Mouse (Mus musculus) stomach, postnatal 0 days (tissue): ENCODE measurements at regions not wholly inside any gene's neighbourhood (a gene's known extent, or its start where the extent isn't known, plus 50 kb on each side); places are given as distances from the start of the nearest gene placed in this dataset.

Experiments used
- CTCF ChIP-seq: IDR thresholded peaks from 2 replicates; pipeline ENCODE4 v1.5.1; 2016; ENCODE audit warnings: antibody characterized with exemption, low read depth, mild to moderate bottlenecking, moderate library complexity
- EP300 ChIP-seq: optimal IDR thresholded peaks from 2 replicates; pipeline ENCODE3; 2016; ENCODE audit warnings: antibody characterized with exemption

DNA sequence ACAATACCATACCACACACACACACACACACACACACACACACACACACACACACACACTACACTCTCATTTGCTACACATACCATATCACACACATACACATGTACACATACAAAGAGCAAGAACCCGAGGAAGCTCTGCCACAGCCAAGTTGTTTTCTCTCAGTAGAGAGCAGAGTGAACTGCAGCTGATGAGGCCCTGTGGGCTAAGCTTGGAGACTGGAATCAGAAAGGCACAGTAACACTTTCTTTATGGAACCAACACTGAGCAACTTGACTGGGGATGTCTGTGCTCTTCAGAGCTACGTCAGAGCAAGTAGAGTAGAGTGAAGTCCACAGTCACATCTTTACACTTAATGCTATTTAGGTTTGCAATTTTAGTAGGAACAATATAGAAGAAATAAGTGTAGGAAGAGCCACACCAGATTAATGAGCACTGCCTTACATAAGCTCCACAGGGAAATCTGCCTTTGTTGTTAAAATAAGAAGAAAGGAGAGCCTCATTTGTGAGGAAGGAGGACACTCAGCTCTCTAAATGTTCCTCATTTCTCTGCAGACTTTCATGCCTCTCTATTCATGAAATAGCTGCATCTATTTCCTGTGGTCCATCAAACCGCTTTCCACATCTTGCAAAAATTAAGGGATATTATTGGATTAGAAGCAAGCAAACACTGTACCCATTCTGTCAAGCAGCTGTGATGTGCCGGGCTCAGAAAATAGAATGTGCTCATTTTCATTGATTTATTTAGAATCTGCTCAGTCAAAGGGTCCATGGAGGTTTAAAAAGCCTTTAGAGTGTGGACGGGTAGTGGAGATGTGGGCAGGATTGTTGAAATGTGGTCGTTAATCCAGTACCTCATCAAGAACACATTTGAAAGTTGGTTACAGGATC is 107.0 kb upstream of the Cttnbp2 start:
- TF ChIP-seq CTCF, result no peak
- no peak for TF ChIP-seq EP300
